Mouse (Mus musculus) retina, adult 2 months (tissue): ENCODE results near the gene Nrtn.

Experiments
- DNase-seq: peaks from one replicate; pipeline ENCODE4 v3.0.0-alpha.2; 2012; ENCODE audit warnings: low read depth, low spot score

Nrtn gene

DNA sequence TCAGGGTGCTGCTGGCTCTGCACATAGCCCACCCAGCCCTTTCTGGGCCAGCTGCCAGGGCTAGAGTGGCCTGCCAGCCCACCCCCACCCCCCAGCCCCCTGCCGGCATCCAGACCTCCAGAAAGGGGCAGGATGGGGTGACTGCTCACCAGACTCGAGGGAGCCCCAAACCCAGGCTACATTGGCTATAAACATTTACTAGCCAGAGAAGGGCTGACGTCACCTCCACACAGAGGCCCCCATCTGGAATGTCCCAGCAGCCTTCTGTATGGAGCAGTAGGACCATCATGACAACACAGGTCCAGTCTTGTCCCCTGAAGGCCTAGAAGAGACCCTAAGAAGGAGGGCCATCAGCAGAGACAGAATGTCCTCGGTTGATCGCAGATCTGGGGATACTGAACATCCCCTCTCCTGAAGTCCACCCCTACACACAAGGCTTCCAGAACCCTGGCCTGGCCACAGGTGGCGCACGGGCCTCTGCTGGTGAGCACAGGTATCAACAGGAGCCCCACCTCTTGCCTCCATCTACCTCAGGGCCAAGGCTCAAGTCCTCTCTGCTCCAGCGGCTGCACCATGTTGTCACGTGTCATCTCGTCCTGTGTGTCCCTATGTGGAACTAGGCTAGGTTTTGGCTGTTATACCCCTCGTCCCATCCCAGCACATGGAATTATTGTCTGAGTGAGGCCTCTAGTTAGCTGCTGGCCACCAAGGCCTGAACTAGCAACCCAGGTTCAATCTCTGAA lies 33.7 kb downstream of the Nrtn start:
- DNase-seq, result no peak

- DNase-seq, result no peak
These were observed 34.9 kb downstream of the Nrtn start for GRCm38 (mm10) chr17:56722441-56722840.

DNA sequence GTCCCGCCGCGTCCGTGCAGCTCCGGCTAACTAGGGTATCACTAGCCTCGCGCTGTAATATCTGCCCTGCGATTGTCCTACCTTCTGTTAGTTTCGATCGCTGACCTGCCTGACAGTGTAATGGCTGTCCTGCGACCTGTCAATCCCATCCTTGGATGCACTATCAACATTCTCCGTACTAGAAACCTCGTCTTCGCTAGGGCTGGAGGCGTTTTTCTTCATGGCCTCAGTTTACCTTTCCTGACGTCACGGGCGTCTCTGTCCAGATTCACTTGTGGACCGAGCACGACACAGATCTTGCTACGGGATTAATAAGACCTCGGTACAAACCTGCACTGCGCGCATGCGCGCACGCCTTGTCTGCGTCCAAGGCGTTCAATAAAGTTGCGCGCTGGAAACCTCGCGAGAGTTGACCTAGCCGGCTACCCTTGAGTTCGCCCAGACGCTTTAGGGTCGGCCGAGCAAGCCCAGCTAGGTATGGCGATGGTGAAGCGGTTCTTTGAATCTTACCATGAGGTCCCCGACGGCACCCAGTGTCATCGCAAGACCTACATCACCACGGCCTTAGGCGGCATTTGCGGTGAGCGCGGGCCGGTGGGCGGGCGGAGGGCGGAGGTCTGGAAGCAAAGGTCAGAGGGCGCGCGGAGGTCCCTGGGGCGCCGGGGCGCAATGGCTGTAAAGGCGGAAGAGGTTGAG lies 39.8 kb downstream of the Nrtn start, which contains the start of the genes Ndufa11 and Vmac:
Gene Ndufa11 (plus strand): TSS at position 405 of the 696 bp plus-strand sequence.
Gene Vmac (minus strand): TSS at position 660 of the 696 bp plus-strand sequence.
- DNase-seq, result peak; percentile 96

GRCm38 (mm10) chr17:56716655-56717362 lies 40.5 kb downstream of the Nrtn start:
- DNase-seq, result peak; percentile 99

DNA sequence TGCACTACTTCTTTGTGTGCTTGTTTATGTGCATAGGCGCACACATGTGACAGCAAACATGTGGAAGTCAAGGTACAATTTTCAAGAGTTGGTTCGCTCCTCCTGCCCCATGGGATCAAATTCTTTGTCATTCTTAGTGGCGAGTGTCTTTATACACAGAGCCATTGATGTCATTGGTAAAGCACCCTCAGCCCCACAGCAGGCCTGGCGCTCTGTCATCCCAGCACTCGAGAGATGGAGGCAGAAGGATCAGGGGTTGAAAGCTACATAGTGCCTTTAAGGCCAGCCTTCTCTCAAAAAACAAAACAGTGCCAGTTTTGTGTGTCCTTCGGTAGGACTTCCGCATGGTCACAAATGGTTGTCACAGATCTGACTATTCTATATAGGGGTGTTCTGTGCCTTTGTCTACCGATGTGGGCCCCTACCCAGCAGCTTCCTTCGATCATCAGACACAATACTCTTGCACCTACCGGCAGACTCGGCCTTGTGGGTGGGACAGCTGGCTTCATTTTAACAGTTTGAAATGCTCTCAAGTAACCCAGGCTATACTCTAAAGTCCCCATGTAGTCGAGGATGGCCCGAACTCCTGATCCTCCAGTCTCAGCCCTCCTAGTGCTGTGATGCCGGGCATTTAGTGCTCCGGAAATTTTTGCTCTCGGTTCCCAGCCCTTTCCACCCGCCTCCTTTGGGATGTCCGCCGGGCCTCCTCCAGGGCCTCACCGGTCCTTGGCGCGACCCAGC lies 41.2 kb downstream of the Nrtn start:
- no peak for DNase-seq

GRCm38 (mm10) chr17:56715360-56715759 lies 42.0 kb downstream of the Nrtn start:
- no peak for DNase-seq

- no peak for DNase-seq
These were observed 47.6 kb downstream of the Nrtn start for GRCm38 (mm10) chr17:56709708-56710107.

DNA sequence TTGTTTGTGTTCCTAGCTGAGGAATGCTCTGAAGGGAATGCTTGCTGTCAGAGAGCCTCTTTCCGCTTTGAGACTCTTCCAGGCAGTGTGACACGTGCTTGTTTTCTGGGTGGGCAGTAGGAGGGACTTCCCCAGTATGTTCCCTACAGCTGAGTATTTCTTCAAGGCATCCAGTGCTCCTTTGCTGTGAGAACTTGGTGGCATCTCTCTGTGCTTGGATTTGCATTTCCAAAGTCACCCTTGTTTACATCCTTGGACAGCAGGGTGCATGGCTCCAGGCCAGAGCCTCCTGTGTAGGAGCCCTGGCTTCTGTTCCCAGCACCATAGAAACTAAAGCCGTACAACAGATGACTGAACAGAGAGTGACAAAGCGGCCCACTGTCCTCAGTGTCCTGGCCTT lies 48.6 kb downstream of the Nrtn start:
- DNase-seq, result no peak

DNA sequence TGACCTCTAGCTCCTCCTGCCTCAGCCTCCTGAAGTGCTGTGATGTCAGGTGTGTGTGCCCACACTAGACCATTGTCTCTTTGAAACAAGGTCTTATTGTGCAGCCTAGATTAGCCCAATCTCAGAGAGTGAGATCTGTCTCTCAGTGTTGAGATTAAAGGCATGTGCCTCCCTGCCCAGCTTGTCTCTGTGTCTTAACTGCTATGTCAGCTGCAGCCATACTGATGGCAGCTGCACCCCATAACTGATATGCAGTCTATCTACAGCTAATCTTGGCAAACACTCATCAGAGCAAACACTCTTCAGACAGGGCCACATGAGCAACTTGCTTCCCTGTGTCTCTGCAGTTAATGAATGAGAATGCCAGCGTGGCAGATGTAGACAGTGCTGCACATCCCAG lies 50.8 kb downstream of the Nrtn start:
- no peak for DNase-seq

- no peak for DNase-seq
These were observed 54.3 kb downstream of the Nrtn start for GRCm38 (mm10) chr17:56703038-56703437.
